Mouse (Mus musculus): Measurements from ENCODE around the gene Celsr2. TPM values are rescaled to one million over a fixed set of nuclear protein-coding genes. Genes with fewer than 3 reads are reported as not detected.
A peak's percentile ranks its signal among the peaks of the same experiment; 100 is the strongest.

Gene Celsr2
- polyA plus RNA-seq, 1 experiment from 2014 or later: 0.93 TPM

GRCm38 (mm10) chr3:108433188-108433880 lies 18.0 kb upstream of the Celsr2 start:
- 0 out of 2 replicates have a peak, but pooled peaks have one; percentile 14 for ATAC-seq
- H3K27me3 ChIP-seq (replicated peaks): no peaks in the 10 kb centered on the region
- WGBS (ENCODE audit: insufficient replicate concordance): 80% methylated on average over 18 of the region's 18 CpGs
- no peak overlapping the region for H3K4me3 ChIP-seq
- no peaks in the 10 kb centered on the region for H3K4me1 ChIP-seq
- H3K27ac ChIP-seq: no peak overlapping the region
- no peak overlapping the region for H3K9ac ChIP-seq
- H3K36me3 ChIP-seq: peaks cover 97% of the 10 kb centered on the region
- no peaks in the 10 kb centered on the region for H3K9me3 ChIP-seq (replicated peaks)
- no peak overlapping the region for H3K4me2 ChIP-seq

GRCm38 (mm10) chr3:108432542-108433187 lies 17.3 kb upstream of the Celsr2 start:
- Histone ChIP-seq H3K27ac (no peak overlapping the region), H3K4me2 (no peak overlapping the region), H3K4me1 (no peaks in the 10 kb centered on the region), H3K4me3 (no peak overlapping the region), H3K27me3 (replicated peaks) (no peaks in the 10 kb centered on the region), H3K9ac (no peak overlapping the region), H3K9me3 (replicated peaks) (no peaks in the 10 kb centered on the region), H3K36me3 (peaks cover 99% of the 10 kb centered on the region)
- 85% methylated on average over 13 of the region's 13 CpGs for WGBS (ENCODE audit: insufficient replicate concordance)
- ATAC-seq: no peak

- Histone ChIP-seq H3K4me2 (no peak overlapping the region), H3K9me3 (replicated peaks) (no peaks in the 10 kb centered on the region), H3K4me3 (no peak overlapping the region), H3K36me3 (peaks cover 58% of the 10 kb centered on the region), H3K27ac (no peak overlapping the region), H3K4me1 (peaks cover 11% of the 10 kb centered on the region), H3K27me3 (replicated peaks) (no peaks in the 10 kb centered on the region), H3K9ac (no peak overlapping the region)
- 87% methylated on average over 6 of the region's 6 CpGs for WGBS (ENCODE audit: insufficient replicate concordance)
- ATAC-seq: no peak
Observed at GRCm38 (mm10) chr3:108425624-108426018, 10.3 kb upstream of the Celsr2 start.

- peaks cover 11% of the 10 kb centered on the region for H3K4me1 ChIP-seq
- ATAC-seq: no peak
- no peak overlapping the region for H3K4me2 ChIP-seq
- no peaks in the 10 kb centered on the region for H3K9me3 ChIP-seq (replicated peaks)
- H3K27ac ChIP-seq: no peak overlapping the region
- H3K9ac ChIP-seq: no peak overlapping the region
- 0 out of 2 replicates have a peak, but pooled peaks cover under 1% of the 10 kb centered on the region for H3K27me3 ChIP-seq (replicated peaks)
- H3K4me3 ChIP-seq: no peak overlapping the region
- peaks cover 52% of the 10 kb centered on the region for H3K36me3 ChIP-seq
- 78% methylated on average over 7 of the region's 7 CpGs for WGBS (ENCODE audit: insufficient replicate concordance)
Observed at GRCm38 (mm10) chr3:108424944-108425623, 9.7 kb upstream of the Celsr2 start.

GRCm38 (mm10) chr3:108423844-108424801 lies 8.8 kb upstream of the Celsr2 start:
- Histone ChIP-seq H3K27me3 (replicated peaks) (peaks cover 10% of the 10 kb centered on the region; the same call in 1 of the 2 replicates), H3K4me3 (no peak overlapping the region), H3K27ac (no peak overlapping the region), H3K9ac (no peak overlapping the region), H3K4me1 (peaks cover 11% of the 10 kb centered on the region), H3K9me3 (replicated peaks) (no peaks in the 10 kb centered on the region), H3K36me3 (peaks cover 43% of the 10 kb centered on the region), H3K4me2 (peak overlapping the region; percentile 30)
- WGBS (ENCODE audit: insufficient replicate concordance): 27% methylated on average over 11 of the region's 11 CpGs
- peak; percentile 33; the same call in 1 of the 2 replicates for ATAC-seq

- no peak for ATAC-seq
- Histone ChIP-seq H3K9ac (no peak overlapping the region), H3K4me1 (peaks cover 11% of the 10 kb centered on the region), H3K36me3 (peaks cover 31% of the 10 kb centered on the region), H3K27me3 (replicated peaks) (peaks cover 21% of the 10 kb centered on the region), H3K4me2 (no peak overlapping the region), H3K4me3 (no peak overlapping the region), H3K9me3 (replicated peaks) (no peaks in the 10 kb centered on the region), H3K27ac (no peak overlapping the region)
- 39% methylated on average over 6 of the region's 6 CpGs for WGBS (ENCODE audit: insufficient replicate concordance)
Observed at GRCm38 (mm10) chr3:108423006-108423405, 7.7 kb upstream of the Celsr2 start.

- H3K4me2 ChIP-seq: peak overlapping the region; percentile 99
- peak overlapping the region; percentile 71 for H3K9ac ChIP-seq
- peak overlapping the region; percentile 68 for H3K4me3 ChIP-seq
- H3K27me3 ChIP-seq (replicated peaks): peaks cover 63% of the 10 kb centered on the region
- 0 out of 2 replicates have a peak, but pooled peaks cover 5% of the 10 kb centered on the region for H3K36me3 ChIP-seq
- whole genome bisulfite sequencing (ENCODE audit: insufficient replicate concordance): under 1% methylated on average over 48 of the region's 48 CpGs
- ATAC-seq: peak; percentile 68; the same call in 1 of the 2 replicates
- H3K4me1 ChIP-seq: peaks cover 14% of the 10 kb centered on the region
- H3K9me3 ChIP-seq (replicated peaks): peaks cover 20% of the 10 kb centered on the region; the same call in 1 of the 2 replicates
- no peak overlapping the region for H3K27ac ChIP-seq
Observed at GRCm38 (mm10) chr3:108415831-108416223, 475 bp upstream of the Celsr2 start.

GRCm38 (mm10) chr3:108413634-108414360 lies 1.6 kb downstream of the Celsr2 start:
- WGBS (ENCODE audit: insufficient replicate concordance): 88% methylated on average over 35 of the region's 35 CpGs
- peaks cover 49% of the 10 kb centered on the region for H3K27me3 ChIP-seq (replicated peaks)
- H3K4me1 ChIP-seq: peaks cover 14% of the 10 kb centered on the region
- H3K4me3 ChIP-seq: no peak overlapping the region
- no peak for ATAC-seq
- no peak overlapping the region for H3K4me2 ChIP-seq
- no peak overlapping the region for H3K27ac ChIP-seq
- peaks cover 20% of the 10 kb centered on the region; the same call in 1 of the 2 replicates for H3K9me3 ChIP-seq (replicated peaks)
- no peak overlapping the region for H3K9ac ChIP-seq
- 0 out of 2 replicates have a peak, but pooled peaks cover 5% of the 10 kb centered on the region for H3K36me3 ChIP-seq

GRCm38 (mm10) chr3:108411754-108412121 lies 3.6 kb downstream of the Celsr2 start:
- no peak overlapping the region for H3K27ac ChIP-seq
- H3K4me3 ChIP-seq: no peak overlapping the region
- peaks cover 37% of the 10 kb centered on the region for H3K27me3 ChIP-seq (replicated peaks)
- no peak overlapping the region for H3K9ac ChIP-seq
- 0 out of 2 replicates have a peak, but pooled peaks cover 5% of the 10 kb centered on the region for H3K36me3 ChIP-seq
- 65% methylated on average over 8 of the region's 8 CpGs for WGBS (ENCODE audit: insufficient replicate concordance)
- H3K4me1 ChIP-seq: peaks cover 14% of the 10 kb centered on the region
- H3K9me3 ChIP-seq (replicated peaks): peaks cover 20% of the 10 kb centered on the region; the same call in 1 of the 2 replicates
- no peak overlapping the region for H3K4me2 ChIP-seq
- ATAC-seq: no peak

- Histone ChIP-seq H3K4me3 (no peak overlapping the region), H3K36me3 (0 out of 2 replicates have a peak, but pooled peaks cover 5% of the 10 kb centered on the region), H3K4me1 (peaks cover 13% of the 10 kb centered on the region), H3K9ac (no peak overlapping the region), H3K9me3 (replicated peaks) (peaks cover 20% of the 10 kb centered on the region; the same call in 1 of the 2 replicates), H3K27me3 (replicated peaks) (peaks cover 36% of the 10 kb centered on the region), H3K27ac (no peak overlapping the region), H3K4me2 (no peak overlapping the region)
- 60% methylated on average over 5 of the region's 5 CpGs for WGBS (ENCODE audit: insufficient replicate concordance)
- no peak for ATAC-seq
Observed at GRCm38 (mm10) chr3:108411026-108411753, 4.2 kb downstream of the Celsr2 start.
